8 mouse cellular contexts compared by ENCODE assay signal in genomic region chr10:81408424-81408729, GRCm38 (mm10). TPM values are rescaled to one million over a fixed set of nuclear protein-coding genes. Genes with fewer than 3 reads are reported as not detected.
A peak's percentile ranks its signal among the peaks of the same experiment; 100 is the strongest.
DNase-seq lines count a peak whose midpoint lies in the region; ATAC-seq and TF ChIP-seq lines count a peak whose summit lies in the region.

No protein-coding gene starts in this region.

- TF ChIP-seq POLR2A in heart, adult 2 months (IDR thresholded peaks at IDR 0.05; ENCODE audit: insufficient read depth, low read depth, low read length): no peak
- TF ChIP-seq POLR2A in liver, adult 2 months (IDR thresholded peaks at IDR 0.05; ENCODE audit: extremely low read depth, insufficient read depth, low read length): no peak

- H3K4me3 ChIP-seq in heart, adult 2 months: no peak overlapping the region
- H3K4me3 ChIP-seq in liver, adult 2 months (ENCODE audit: insufficient read depth, low read depth, low read length): no peak overlapping the region
- H3K4me3 ChIP-seq in heart, embryonic 16.5 days (ENCODE audit: low read length): no peak overlapping the region
- H3K4me3 ChIP-seq in neural tube, embryonic 13.5 days: no peak overlapping the region

- H3K36me3 ChIP-seq in heart, adult 2 months (ENCODE audit: control insufficient read depth, insufficient read depth, low read length): peaks cover 22% of the 10 kb centered on the region
- peaks cover 19% of the 10 kb centered on the region; the same call in 1 of the 2 replicates for H3K36me3 ChIP-seq in liver, adult 2 months (ENCODE audit: control insufficient read depth, insufficient read depth, low read length)
- peaks cover 27% of the 10 kb centered on the region for H3K36me3 ChIP-seq in heart, embryonic 16.5 days (ENCODE audit: control insufficient read depth, insufficient read depth)
- H3K36me3 ChIP-seq in neural tube, embryonic 13.5 days: peaks cover 49% of the 10 kb centered on the region

- no peak for DNase-seq in heart, adult 2 months
- no peak for DNase-seq in heart, adult 8-10 months (ENCODE audit: low spot score)
- DNase-seq in liver, adult 2 months (ENCODE audit: extremely low read depth, low read depth, low spot score): no peak
- DNase-seq in liver (no peak), MN1 (ENCODE audit: low spot score) (no peak)
- DNase-seq in embryo, embryonic 10.5 days (ENCODE audit: low spot score): no peak

- H3K9ac ChIP-seq in heart, adult 2 months (ENCODE audit: low read depth, low read length): peak overlapping the region; percentile 21
- H3K9ac ChIP-seq in liver, adult 2 months (ENCODE audit: low read depth, low read length): peak overlapping the region; percentile 3; the same call in 1 of the 2 replicates
- H3K9ac ChIP-seq in heart, embryonic 16.5 days (ENCODE audit: low read length): no peak overlapping the region
- peak overlapping the region; percentile 38; the same call in 1 of the 2 replicates for H3K9ac ChIP-seq in neural tube, embryonic 13.5 days

- H3K4me2 ChIP-seq in heart, embryonic 16.5 days (ENCODE audit: low read depth, low read length): no peak overlapping the region
- H3K4me2 ChIP-seq in neural tube, embryonic 13.5 days: peak overlapping the region; percentile 49; the same call in 1 of the 2 replicates

- no peak for ATAC-seq in heart, embryonic 16.5 days (replicated peaks; ENCODE audit: extremely low read depth, insufficient read depth, low FRiP score)
- no peak for ATAC-seq in neural tube, embryonic 13.5 days (ENCODE audit: low read depth)

- peak overlapping the region; percentile 91 for H3K27ac ChIP-seq in heart, adult 2 months
- peak overlapping the region; percentile 11; the same call in 1 of the 2 replicates for H3K27ac ChIP-seq in liver, adult 2 months (replicated peaks; ENCODE audit: insufficient read depth, low read depth, low read length)
- H3K27ac ChIP-seq in heart, embryonic 16.5 days (ENCODE audit: low read length): peak overlapping the region; percentile 34
- peak overlapping the region; percentile 67; the same call in 1 of the 2 replicates for H3K27ac ChIP-seq in neural tube, embryonic 13.5 days (replicated peaks)

- TF ChIP-seq EP300 in heart, adult 2 months (IDR thresholded peaks at IDR 0.05; ENCODE audit: insufficient read depth, low read depth, low read length): no peak

- intact Hi-C loops in heart, adult 2 months (cut with DNase I): loop anchor here (5.0 kb wide), 1 partner anchor 34 kb away; no protein-coding TSS in a partner anchor

- 58% methylated on average over 13 of the region's 13 CpGs for WGBS in heart, adult 2 months
- 75% methylated on average over 13 of the region's 13 CpGs for WGBS in liver, adult 2 months
- WGBS in heart, embryonic 16.5 days: 56% methylated on average over 13 of the region's 13 CpGs
- 36% methylated on average over 13 of the region's 13 CpGs for WGBS in neural tube, embryonic 13.5 days

- H3K27me3 ChIP-seq in heart, adult 2 months (ENCODE audit: control insufficient read depth, insufficient read depth, low read length): no peaks in the 10 kb centered on the region
- H3K27me3 ChIP-seq in liver, adult 2 months (ENCODE audit: control insufficient read depth, insufficient read depth, low read length): no peaks in the 10 kb centered on the region
- no peaks in the 10 kb centered on the region for H3K27me3 ChIP-seq in heart, embryonic 16.5 days (ENCODE audit: control insufficient read depth, insufficient read depth, low read length)
- H3K27me3 ChIP-seq in neural tube, embryonic 13.5 days: peaks cover 22% of the 10 kb centered on the region

- peaks cover 54% of the 10 kb centered on the region for H3K4me1 ChIP-seq in heart, adult 2 months (ENCODE audit: control insufficient read depth, insufficient read depth, low read length)
- H3K4me1 ChIP-seq in liver, adult 2 months (ENCODE audit: control insufficient read depth, insufficient read depth, low read length): peaks cover 47% of the 10 kb centered on the region
- peaks cover 73% of the 10 kb centered on the region for H3K4me1 ChIP-seq in heart, embryonic 16.5 days (ENCODE audit: control insufficient read depth, insufficient read depth, low read length)
- peaks cover 87% of the 10 kb centered on the region for H3K4me1 ChIP-seq in neural tube, embryonic 13.5 days (replicated peaks)

- no peaks in the 10 kb centered on the region for H3K79me2 ChIP-seq in heart, adult 2 months (replicated peaks; ENCODE audit: control insufficient read depth, insufficient read depth, low read length)
- H3K79me2 ChIP-seq in liver, adult 2 months (ENCODE audit: control insufficient read depth, insufficient read depth, low read length): peaks cover 6% of the 10 kb centered on the region; the same call in 1 of the 2 replicates

- TF ChIP-seq CTCF in heart, adult 2 months (IDR thresholded peaks at IDR 0.05): no peak
- no peak for TF ChIP-seq CTCF in liver, adult 2 months (IDR thresholded peaks at IDR 0.05; ENCODE audit: low read depth, low read length)

- H3K9me3 ChIP-seq in heart, embryonic 16.5 days (replicated peaks; ENCODE audit: control insufficient read depth, low read length): no peaks in the 10 kb centered on the region
- H3K9me3 ChIP-seq in neural tube, embryonic 13.5 days: no peaks in the 10 kb centered on the region

RNA-seq across cellular contexts. Expression of gene Smim24, which starts 15.5 kb away (rescaled TPM):
- total RNA-seq in heart, adult 2 months (2021): 1 to 10 TPM; 2.0 to 2.3 TPM
- polyA plus RNA-seq in heart, adult 2 months (2012; rRNA removed): 8.3 and 8.6 TPM in 2 replicates
- 1 to 10 TPM; 1.4 to 2.4 (median 1.9) TPM for total RNA-seq in heart, adult 8-10 months (2022)
- total RNA-seq in liver, adult 2 months (2014; rRNA removed): 1.3 and 1.5 TPM in 2 replicates
- 2.3 and 4.1 TPM in 2 replicates for polyA plus RNA-seq in liver, adult 2 months (2012; rRNA removed)
- 5.0 and 9.2 TPM in 2 replicates for polyA plus RNA-seq in heart, embryonic 16.5 days (2015; fragmentation: Nextera tagmentation; extraction: Ambion mirVana)
- polyA plus RNA-seq in neural tube, embryonic 13.5 days (2015; fragmentation: Nextera tagmentation; extraction: Ambion mirVana): 1.8 and 3.1 TPM in 2 replicates

RNA-seq across cellular contexts. Expression of gene Gm48552, which starts 19.6 kb away (rescaled TPM):
- 1 to 10 TPM in 1 of 2 experiments, not detected in 1; 1.2 TPM for total RNA-seq in heart, adult 2 months (2021)
- polyA plus RNA-seq in heart, adult 2 months (2012; rRNA removed): 0.88 and 1.2 TPM in 2 replicates
- total RNA-seq in heart, adult 8-10 months (2022): under 1 TPM in 2 of 4 experiments, not detected in 2; 0.50 to 0.72 TPM
- total RNA-seq in liver, adult 2 months (2014; rRNA removed): 0.40 TPM in 1 of 2 replicates, not detected in the other
- 0.26 and 1.4 TPM in 2 replicates for polyA plus RNA-seq in liver, adult 2 months (2012; rRNA removed)
- polyA plus RNA-seq in heart, embryonic 16.5 days (2015; fragmentation: Nextera tagmentation; extraction: Ambion mirVana): 0.55 and 0.83 TPM in 2 replicates
- 1.3 and 2.5 TPM in 2 replicates for polyA plus RNA-seq in neural tube, embryonic 13.5 days (2015; fragmentation: Nextera tagmentation; extraction: Ambion mirVana)

RNA-seq across cellular contexts. Expression of gene Gm48551, which starts 24.1 kb away (rescaled TPM):
- 1 to 10 TPM in 1 of 2 experiments, under 1 TPM in 1; 0.73 to 1.9 TPM for total RNA-seq in heart, adult 2 months (2021)
- polyA plus RNA-seq in heart, adult 2 months (2012; rRNA removed): 2.1 and 3.5 TPM in 2 replicates
- 1 to 10 TPM in 2 of 4 experiments, under 1 TPM in 2; 0.73 to 1.3 (median 1.0) TPM for total RNA-seq in heart, adult 8-10 months (2022)
- total RNA-seq in liver, adult 2 months (2014; rRNA removed): 2.4 TPM in 1 of 2 replicates, not detected in the other
- 0.32 and 0.44 TPM in 2 replicates for polyA plus RNA-seq in liver, adult 2 months (2012; rRNA removed)
- 2.1 and 2.6 TPM in 2 replicates for polyA plus RNA-seq in heart, embryonic 16.5 days (2015; fragmentation: Nextera tagmentation; extraction: Ambion mirVana)
- 5.2 and 8.2 TPM in 2 replicates for polyA plus RNA-seq in neural tube, embryonic 13.5 days (2015; fragmentation: Nextera tagmentation; extraction: Ambion mirVana)

RNA-seq across cellular contexts. Expression of gene Dohh, which starts 24.1 kb away (rescaled TPM):
- total RNA-seq in heart, adult 2 months (2021): 10 to 100 TPM; 46.6 to 53.8 TPM
- polyA plus RNA-seq in heart, adult 2 months (2012; rRNA removed): 48.5 and 56.9 TPM in 2 replicates
- 10 to 100 TPM; 49.1 to 55.0 (median 53.8) TPM for total RNA-seq in heart, adult 8-10 months (2022)
- total RNA-seq in liver, adult 2 months (2014; rRNA removed): 39.7 and 53.8 TPM in 2 replicates
- 42.6 and 49.7 TPM in 2 replicates for polyA plus RNA-seq in liver, adult 2 months (2012; rRNA removed)
- 83.4 and 86.2 TPM in 2 replicates for polyA plus RNA-seq in heart, embryonic 16.5 days (2015; fragmentation: Nextera tagmentation; extraction: Ambion mirVana)
- 72.2 and 75.2 TPM in 2 replicates for polyA plus RNA-seq in neural tube, embryonic 13.5 days (2015; fragmentation: Nextera tagmentation; extraction: Ambion mirVana)

RNA-seq across cellular contexts. Expression of gene Fzr1, which starts 30.1 kb away (rescaled TPM):
- total RNA-seq in heart, adult 2 months (2021): 10 to 100 TPM; 29.9 to 31.5 TPM
- 49.3 and 56.1 TPM in 2 replicates for polyA plus RNA-seq in heart, adult 2 months (2012; rRNA removed)
- total RNA-seq in heart, adult 8-10 months (2022): 10 to 100 TPM; 25.9 to 39.0 (median 32.2) TPM
- total RNA-seq in liver, adult 2 months (2014; rRNA removed): 6.2 and 8.1 TPM in 2 replicates
- 20.9 and 29.9 TPM in 2 replicates for polyA plus RNA-seq in liver, adult 2 months (2012; rRNA removed)
- 74.6 and 82.8 TPM in 2 replicates for polyA plus RNA-seq in heart, embryonic 16.5 days (2015; fragmentation: Nextera tagmentation; extraction: Ambion mirVana)
- polyA plus RNA-seq in neural tube, embryonic 13.5 days (2015; fragmentation: Nextera tagmentation; extraction: Ambion mirVana): 105 and 112 TPM in 2 replicates

Comparison
In these comparisons a context has a peak if more than half of its experiments do, and no peak if none do; other contexts are left out.
1. H3K27ac ChIP-seq: peak in every context shown above with its lines; median percentile 91 in heart, adult 2 months; 67 in neural tube, embryonic 13.5 days; 34 in heart, embryonic 16.5 days; 11 in liver, adult 2 months.